Mouse (Mus musculus): ENCODE results near the gene Ms4a4b. TPM values are rescaled to one million over a fixed set of nuclear protein-coding genes. Genes with fewer than 3 reads are reported as not detected.
"Not testable (repeated sequence)": the region's sequence is repeated elsewhere in the genome, so short reads cannot be mapped to it uniquely, and the experiment has no call there.

Gene Ms4a4b
- polyA plus RNA-seq, 1 experiment from 2014 or later, result not detected

DNA sequence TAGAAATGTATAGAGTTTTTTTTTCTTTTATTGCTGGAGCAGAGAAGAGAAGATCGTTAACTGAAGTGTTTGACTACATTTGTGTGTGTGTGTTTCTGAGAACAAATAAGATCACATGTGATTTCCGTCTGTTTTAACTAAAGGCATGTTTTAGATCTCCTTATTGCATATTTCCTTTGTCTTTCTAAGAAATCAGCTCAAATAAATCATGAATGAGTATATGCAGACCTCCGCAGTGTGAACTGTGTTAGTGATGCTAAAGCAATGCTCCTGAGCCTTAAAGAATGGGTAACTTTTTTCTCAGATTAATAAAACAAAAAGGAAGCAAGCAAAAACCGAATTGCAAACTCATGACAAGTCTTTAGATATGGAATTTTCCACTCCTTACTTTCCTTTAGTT lies 40.6 kb downstream of the Ms4a4b start:
- 85% methylated on average over 4 of the region's 4 CpGs for WGBS

DNA sequence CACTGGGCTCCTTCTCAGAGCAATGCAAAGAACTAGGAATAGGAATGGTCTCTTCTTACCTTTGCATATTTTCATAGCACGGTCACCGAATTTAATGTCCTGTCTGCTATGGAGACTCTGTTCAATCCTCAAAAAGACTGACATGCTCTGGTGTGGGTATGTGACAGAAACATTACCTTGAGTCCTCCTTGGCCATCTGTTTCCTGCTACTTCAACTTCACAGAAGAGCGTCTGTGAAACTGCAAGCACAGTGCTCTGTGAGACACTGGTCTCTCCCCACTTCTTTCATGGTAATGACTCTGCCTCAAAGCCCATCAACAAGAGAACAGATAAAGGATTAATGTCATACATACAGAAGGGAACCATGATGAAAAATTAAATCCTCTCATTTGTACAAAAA lies 41.0 kb downstream of the Ms4a4b start:
- Histone ChIP-seq H3K27me3 (ENCODE audit: control insufficient read depth, insufficient read depth, low read length) (no peaks in the 10 kb centered on the region), H3K4me2 (replicated peaks) (no peak overlapping the region), H3K4me3 (replicated peaks; ENCODE audit: low read length) (no peak overlapping the region), H3K4me1 (replicated peaks; ENCODE audit: control insufficient read depth, insufficient read depth, low read length) (no peaks in the 10 kb centered on the region), H3K9me3 (ENCODE audit: control insufficient read depth, low read length) (no peaks in the 10 kb centered on the region), H3K27ac (no peak overlapping the region), H3K9ac (no peak overlapping the region), H3K36me3 (replicated peaks; ENCODE audit: control insufficient read depth, insufficient read depth) (no peaks in the 10 kb centered on the region)
- WGBS, result 84% methylated on average over 3 of the region's 3 CpGs
- ATAC-seq (ENCODE audit: low FRiP score), result no peak
- no peak for DNase-seq (ENCODE audit: low spot score)

More for the DNA sequence above, 40.6 kb downstream of the Ms4a4b start:
- no peak overlapping the region for H3K4me3 ChIP-seq (replicated peaks; ENCODE audit: low read length)
- H3K27ac ChIP-seq, result no peak overlapping the region
- H3K4me1 ChIP-seq (replicated peaks; ENCODE audit: control insufficient read depth, insufficient read depth, low read length), result no peaks in the 10 kb centered on the region
- ATAC-seq (ENCODE audit: low FRiP score) (no peak), DNase-seq (ENCODE audit: low spot score) (no peak)
- H3K9ac ChIP-seq, result no peak overlapping the region
- no peak overlapping the region for H3K4me2 ChIP-seq (replicated peaks)
- no peaks in the 10 kb centered on the region for H3K9me3 ChIP-seq (ENCODE audit: control insufficient read depth, low read length)
- no peaks in the 10 kb centered on the region for H3K27me3 ChIP-seq (ENCODE audit: control insufficient read depth, insufficient read depth, low read length)
- no peaks in the 10 kb centered on the region for H3K36me3 ChIP-seq (replicated peaks; ENCODE audit: control insufficient read depth, insufficient read depth)

GRCm38 (mm10) chr19:11485266-11485665 lies 41.9 kb downstream of the Ms4a4b start:
- Histone ChIP-seq H3K27ac (no peak overlapping the region), H3K4me3 (replicated peaks; ENCODE audit: low read length) (no peak overlapping the region), H3K36me3 (replicated peaks; ENCODE audit: control insufficient read depth, insufficient read depth) (no peaks in the 10 kb centered on the region), H3K4me1 (replicated peaks; ENCODE audit: control insufficient read depth, insufficient read depth, low read length) (no peaks in the 10 kb centered on the region), H3K27me3 (ENCODE audit: control insufficient read depth, insufficient read depth, low read length) (no peaks in the 10 kb centered on the region), H3K4me2 (replicated peaks) (no peak overlapping the region), H3K9ac (no peak overlapping the region), H3K9me3 (ENCODE audit: control insufficient read depth, low read length) (no peaks in the 10 kb centered on the region)
- WGBS, result 90% methylated on average over 3 of the region's 3 CpGs
- DNase-seq (ENCODE audit: low spot score), result no peak
- no peak for ATAC-seq (ENCODE audit: low FRiP score)

- H3K4me1 ChIP-seq (replicated peaks; ENCODE audit: control insufficient read depth, insufficient read depth, low read length), result no peaks in the 10 kb centered on the region
- H3K4me3 ChIP-seq (replicated peaks; ENCODE audit: low read length), result no peak within 1 kb of the TSS
- 87% methylated on average over 2 of the region's 2 CpGs for WGBS
- no peak within 1 kb of the TSS for H3K9ac ChIP-seq
- H3K36me3 ChIP-seq (replicated peaks; ENCODE audit: control insufficient read depth, insufficient read depth), result no peaks in the 10 kb centered on the region
- H3K27ac ChIP-seq, result no peak within 1 kb of the TSS
- no peaks in the 10 kb centered on the region for H3K9me3 ChIP-seq (ENCODE audit: control insufficient read depth, low read length)
- no peaks in the 10 kb centered on the region for H3K27me3 ChIP-seq (ENCODE audit: control insufficient read depth, insufficient read depth, low read length)
- no peak for DNase-seq (ENCODE audit: low spot score)
- ATAC-seq (ENCODE audit: low FRiP score), result no peak
- no peak within 1 kb of the TSS for H3K4me2 ChIP-seq (replicated peaks)
These were observed 42.4 kb downstream of the Ms4a4b start, which contains the start of gene Gm8369 for GRCm38 (mm10) chr19:11485746-11486145. TSS of gene Gm8369 (plus strand) at chr19:11485938.

DNA sequence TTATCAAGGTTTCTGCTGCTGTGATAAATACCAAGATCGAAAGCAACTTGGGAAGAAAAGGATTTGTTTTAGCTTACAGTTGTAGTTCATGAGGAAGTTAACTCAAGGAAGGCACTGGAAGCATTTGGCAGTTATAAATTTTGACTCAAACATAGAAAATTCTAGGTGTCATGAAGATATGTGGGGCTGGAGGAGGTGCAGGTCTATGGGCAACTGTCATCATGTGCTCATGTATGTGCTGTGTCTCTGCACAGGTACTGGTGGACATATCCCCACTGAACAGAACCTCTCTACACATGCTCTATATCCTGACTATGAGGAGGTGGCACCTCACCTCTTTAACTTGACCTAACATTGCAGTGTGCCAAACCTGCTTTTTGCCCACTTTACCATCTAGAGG lies 43.2 kb downstream of the Ms4a4b start:
- no peaks in the 10 kb centered on the region for H3K27me3 ChIP-seq (ENCODE audit: control insufficient read depth, insufficient read depth, low read length)
- no peaks in the 10 kb centered on the region for H3K4me1 ChIP-seq (replicated peaks; ENCODE audit: control insufficient read depth, insufficient read depth, low read length)
- no peak overlapping the region for H3K4me2 ChIP-seq (replicated peaks)
- H3K9ac ChIP-seq, result no peak overlapping the region
- no peak overlapping the region for H3K4me3 ChIP-seq (replicated peaks; ENCODE audit: low read length)
- H3K36me3 ChIP-seq (replicated peaks; ENCODE audit: control insufficient read depth, insufficient read depth), result no peaks in the 10 kb centered on the region
- DNase-seq (ENCODE audit: low spot score), result no peak
- 88% methylated on average over 1 of the region's 1 CpGs for WGBS
- no peaks in the 10 kb centered on the region for H3K9me3 ChIP-seq (ENCODE audit: control insufficient read depth, low read length)
- no peak overlapping the region for H3K27ac ChIP-seq
- ATAC-seq (ENCODE audit: low FRiP score), result no peak

GRCm38 (mm10) chr19:11491406-11492189 lies 48.2 kb downstream of the Ms4a4b start:
- H3K4me3 ChIP-seq (replicated peaks; ENCODE audit: low read length), result no peak overlapping the region
- WGBS, result 79% methylated on average over 4 of the region's 4 CpGs
- H3K4me1 ChIP-seq (replicated peaks; ENCODE audit: control insufficient read depth, insufficient read depth, low read length), result no peaks in the 10 kb centered on the region
- no peak overlapping the region for H3K4me2 ChIP-seq (replicated peaks)
- ATAC-seq (ENCODE audit: low FRiP score) (no peak), DNase-seq (ENCODE audit: low spot score) (no peak)
- no peaks in the 10 kb centered on the region for H3K9me3 ChIP-seq (ENCODE audit: control insufficient read depth, low read length)
- H3K27ac ChIP-seq, result no peak overlapping the region
- H3K9ac ChIP-seq, result no peak overlapping the region
- no peaks in the 10 kb centered on the region for H3K27me3 ChIP-seq (ENCODE audit: control insufficient read depth, insufficient read depth, low read length)
- no peaks in the 10 kb centered on the region for H3K36me3 ChIP-seq (replicated peaks; ENCODE audit: control insufficient read depth, insufficient read depth)

DNA sequence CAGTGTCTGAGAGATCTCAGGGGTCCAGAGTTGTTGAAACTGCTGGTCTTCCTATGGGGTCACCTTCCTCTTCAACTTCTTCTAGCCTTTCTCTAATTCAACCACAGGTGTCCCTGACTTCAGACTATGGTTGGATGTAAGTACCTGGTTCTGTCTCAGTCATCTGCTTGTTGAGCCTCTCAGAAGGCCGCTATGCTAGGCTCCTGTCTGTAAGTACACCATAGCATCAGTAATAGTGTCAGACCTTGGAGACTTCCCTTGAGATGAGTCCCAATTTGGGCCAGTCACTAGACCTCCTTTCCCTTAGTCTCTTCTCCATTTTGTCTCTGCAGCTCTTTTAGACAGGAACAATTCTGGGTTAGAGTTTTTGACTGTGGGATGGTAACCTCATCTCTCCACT lies 49.3 kb downstream of the Ms4a4b start:
- Histone ChIP-seq H3K36me3 (replicated peaks; ENCODE audit: control insufficient read depth, insufficient read depth) (no peaks in the 10 kb centered on the region), H3K27me3 (ENCODE audit: control insufficient read depth, insufficient read depth, low read length) (no peaks in the 10 kb centered on the region), H3K9ac (no peak overlapping the region), H3K27ac (no peak overlapping the region), H3K9me3 (ENCODE audit: control insufficient read depth, low read length) (no peaks in the 10 kb centered on the region), H3K4me2 (replicated peaks) (no peak overlapping the region), H3K4me1 (replicated peaks; ENCODE audit: control insufficient read depth, insufficient read depth, low read length) (no peaks in the 10 kb centered on the region), H3K4me3 (replicated peaks; ENCODE audit: low read length) (no peak overlapping the region)
- ATAC-seq (ENCODE audit: low FRiP score) (no peak), DNase-seq (ENCODE audit: low spot score) (no peak)
- WGBS, result 95% methylated on average over 1 of the region's 1 CpGs

DNA sequence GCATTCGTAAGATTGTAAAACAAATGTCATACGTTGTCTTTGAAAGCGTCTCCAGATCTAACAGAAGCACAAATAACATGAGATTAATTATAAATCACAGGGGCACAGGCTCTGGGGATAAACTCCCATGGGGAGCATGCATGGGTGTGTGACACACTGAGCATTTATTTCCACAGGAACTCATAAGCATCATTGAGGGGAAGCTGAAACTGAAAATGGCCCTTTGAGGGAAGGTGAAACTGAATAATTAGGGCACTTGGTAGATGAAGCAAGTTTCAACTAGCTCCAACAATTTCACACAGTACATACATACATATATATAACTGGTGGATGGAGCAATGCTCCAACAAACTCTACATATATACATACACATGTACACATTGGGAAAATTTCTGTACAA lies 51.2 kb downstream of the Ms4a4b start:
- Histone ChIP-seq H3K27me3 (ENCODE audit: control insufficient read depth, insufficient read depth, low read length) (no peaks in the 10 kb centered on the region), H3K36me3 (replicated peaks; ENCODE audit: control insufficient read depth, insufficient read depth) (no peaks in the 10 kb centered on the region), H3K27ac (no peak overlapping the region), H3K4me2 (replicated peaks) (no peak overlapping the region), H3K9me3 (ENCODE audit: control insufficient read depth, low read length) (no peaks in the 10 kb centered on the region), H3K9ac (no peak overlapping the region), H3K4me1 (replicated peaks; ENCODE audit: control insufficient read depth, insufficient read depth, low read length) (no peaks in the 10 kb centered on the region), H3K4me3 (replicated peaks; ENCODE audit: low read length) (no peak overlapping the region)
- 90% methylated on average over 3 of the region's 3 CpGs for WGBS
- no peak for DNase-seq (ENCODE audit: low spot score)
- no peak for ATAC-seq (ENCODE audit: low FRiP score)

DNA sequence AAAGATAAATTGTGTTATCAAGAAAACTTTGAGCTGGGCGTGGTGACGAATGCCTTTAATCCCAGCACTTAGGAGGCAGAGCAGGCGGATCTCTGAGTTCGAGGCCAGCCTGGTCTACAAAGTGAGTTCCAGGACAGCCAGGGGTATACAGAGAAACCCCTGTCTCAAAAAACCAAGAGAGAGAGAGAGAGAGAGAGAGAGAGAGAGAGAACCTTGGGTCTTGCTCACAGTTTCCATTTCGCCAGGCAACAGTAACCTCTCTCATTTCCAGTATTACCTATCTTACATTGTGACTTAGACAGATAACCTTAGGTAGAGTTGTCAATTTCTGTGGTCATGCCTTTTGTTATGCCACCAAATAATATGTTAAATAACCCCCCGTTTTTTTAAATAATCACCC lies 53.0 kb downstream of the Ms4a4b start:
- Histone ChIP-seq H3K4me3 (replicated peaks; ENCODE audit: low read length) (no peak overlapping the region), H3K36me3 (replicated peaks; ENCODE audit: control insufficient read depth, insufficient read depth) (no peaks in the 10 kb centered on the region), H3K9ac (no peak overlapping the region), H3K27me3 (ENCODE audit: control insufficient read depth, insufficient read depth, low read length) (no peaks in the 10 kb centered on the region), H3K4me2 (replicated peaks) (no peak overlapping the region), H3K4me1 (replicated peaks; ENCODE audit: control insufficient read depth, insufficient read depth, low read length) (no peaks in the 10 kb centered on the region), H3K9me3 (ENCODE audit: control insufficient read depth, low read length) (no peaks in the 10 kb centered on the region), H3K27ac (no peak overlapping the region)
- 87% methylated on average over 6 of the region's 6 CpGs for WGBS
- no peak for ATAC-seq (ENCODE audit: low FRiP score)
- DNase-seq (ENCODE audit: low spot score), result no peak

DNA sequence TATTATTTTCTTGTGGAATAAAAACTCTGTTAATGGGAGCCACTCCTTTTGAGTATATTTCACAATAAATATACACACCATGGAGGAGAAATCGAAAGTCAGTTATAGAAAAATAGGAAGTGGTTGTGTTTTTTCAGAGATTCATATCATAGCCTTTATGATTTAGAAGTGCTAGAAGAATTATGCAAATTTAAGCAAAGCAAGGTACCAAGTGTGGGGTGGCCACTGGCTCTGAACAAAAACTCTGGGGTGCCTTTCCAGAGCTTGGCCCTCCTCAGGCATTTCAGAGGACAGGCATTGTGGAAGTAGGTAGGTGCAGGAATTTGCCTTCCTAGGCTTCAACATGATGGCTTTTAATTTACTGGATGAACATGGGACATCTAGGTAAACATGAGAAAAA lies 53.9 kb downstream of the Ms4a4b start:
- not testable (repeated sequence) for H3K27ac ChIP-seq; H3K4me1 ChIP-seq (replicated peaks; ENCODE audit: control insufficient read depth, insufficient read depth, low read length); H3K9ac ChIP-seq; ATAC-seq (ENCODE audit: low FRiP score); H3K9me3 ChIP-seq (ENCODE audit: control insufficient read depth, low read length); H3K36me3 ChIP-seq (replicated peaks; ENCODE audit: control insufficient read depth, insufficient read depth); H3K4me2 ChIP-seq (replicated peaks); DNase-seq (ENCODE audit: low spot score); H3K4me3 ChIP-seq (replicated peaks; ENCODE audit: low read length); H3K27me3 ChIP-seq (ENCODE audit: control insufficient read depth, insufficient read depth, low read length)
- WGBS, result 84% methylated on average over 1 of the region's 1 CpGs
